Mouse (Mus musculus) myocyte (in vitro differentiated cells): ENCODE measurements at regions not wholly inside any gene's neighbourhood (a gene's known extent, or its start where the extent isn't known, plus 50 kb on each side); places are given as distances from the start of the nearest gene placed in this dataset.

ENCODE experiments used
- E2F4 ChIP-seq: IDR thresholded peaks from one replicate; pipeline ENCODE4 v1.6.1; 2011; ENCODE audit warnings: mild to moderate bottlenecking, control low read depth, moderate library complexity; ENCODE audit not compliant: insufficient read depth
- MAX ChIP-seq: IDR thresholded peaks from one replicate; pipeline ENCODE4 v1.6.1; 2011; ENCODE audit warnings: low read depth, mild to moderate bottlenecking, control low read depth
- MYOD1 ChIP-seq, 3 experiments: IDR thresholded peaks; one replicate each; pipeline ENCODE4 v1.6.1; 2011; ENCODE audit warnings: control low read depth in 2 of 3, low read depth in 2 of 3, mild to moderate bottlenecking in 2 of 3, moderate library complexity in 1 of 3; ENCODE audit not compliant: insufficient read length in 2 of 3, control insufficient read depth in 1 of 3
- POLR2A ChIP-seq: IDR thresholded peaks from one replicate; pipeline ENCODE4 v1.6.1; 2011; ENCODE audit warnings: low read depth, mild to moderate bottlenecking, control low read depth, moderate library complexity; ENCODE audit not compliant: insufficient read length
- POLR2AphosphoS2 ChIP-seq: IDR thresholded peaks from one replicate; pipeline ENCODE4 v1.6.1; 2011; ENCODE audit warnings: low read depth, control low read depth; ENCODE audit not compliant: insufficient read length
- REST ChIP-seq: IDR thresholded peaks from one replicate; pipeline ENCODE4 v1.6.1; 2011; ENCODE audit warnings: mild to moderate bottlenecking, control low read depth, moderate library complexity; ENCODE audit not compliant: insufficient read depth, insufficient read length
- SRF ChIP-seq: IDR thresholded peaks from one replicate; pipeline ENCODE4 v1.6.1; 2011; ENCODE audit warnings: low read depth; ENCODE audit not compliant: control insufficient read depth, insufficient read length
- TCF12 ChIP-seq: IDR thresholded peaks from one replicate; pipeline ENCODE4 v1.6.1; 2011; ENCODE audit warnings: mild to moderate bottlenecking, control low read depth; ENCODE audit not compliant: poor library complexity, insufficient read depth, severe bottlenecking
- USF1 ChIP-seq: IDR thresholded peaks from one replicate; pipeline ENCODE4 v1.6.1; 2011; ENCODE audit warnings: low read depth, mild to moderate bottlenecking, control low read depth, moderate library complexity

DNA sequence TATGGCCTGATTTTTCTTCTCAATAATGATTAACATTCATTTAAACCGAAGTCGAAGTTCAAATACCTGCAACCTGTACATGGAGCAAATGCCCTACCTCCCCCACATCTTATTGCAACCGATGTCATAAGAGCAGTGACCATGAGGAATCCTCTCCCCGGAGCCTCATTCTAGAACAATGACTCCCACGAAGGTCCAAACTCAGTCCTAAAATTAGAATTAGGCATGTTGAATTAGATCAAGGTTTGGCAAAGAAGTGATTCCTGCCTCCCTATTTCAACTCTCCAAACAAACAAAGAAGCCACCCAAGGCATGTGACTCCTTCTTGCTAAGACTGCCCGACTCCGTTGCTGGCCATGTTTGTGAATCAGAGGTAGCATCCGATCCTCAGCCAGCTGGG is 94.1 kb upstream of the Sh3bp4 start:
- TF ChIP-seq USF1 (no peak), TCF12 (no peak), E2F4 (no peak), SRF (no peak), POLR2A (no peak), REST (no peak), MYOD1 (IDR thresholded peaks at IDR 0.05; ENCODE audit: control insufficient read depth in 1 of 3, insufficient read length in 2 of 3, low read depth in 2 of 3) (no peak), MAX (no peak), POLR2AphosphoS2 (no peak)
